Mouse (Mus musculus) olfactory bulb, adult 2 months (tissue): ENCODE results near the gene Cenpl.

ENCODE experiments used
- CTCF ChIP-seq: fragments of 200-500 bp; IDR thresholded peaks from 2 replicates; pipeline ENCODE4 v1.5.1; 2012; ENCODE audit warnings: low read depth, mild to moderate bottlenecking, low read length, moderate library complexity; ENCODE audit not compliant: insufficient read depth
- POLR2A ChIP-seq: fragments of 200-500 bp; IDR thresholded peaks from 2 replicates; pipeline ENCODE4 v1.6.1; 2012; ENCODE audit warnings: mild to moderate bottlenecking, low read depth, low read length, moderate library complexity; ENCODE audit not compliant: insufficient read depth

GRCm38 (mm10) chr1:161109216-161109615 is 38.7 kb downstream of the Cenpl start:
- TF ChIP-seq CTCF (no peak), POLR2A (no peak)
